ENCODE assay signal across 8 mouse cellular contexts in the genomic region with DNA sequence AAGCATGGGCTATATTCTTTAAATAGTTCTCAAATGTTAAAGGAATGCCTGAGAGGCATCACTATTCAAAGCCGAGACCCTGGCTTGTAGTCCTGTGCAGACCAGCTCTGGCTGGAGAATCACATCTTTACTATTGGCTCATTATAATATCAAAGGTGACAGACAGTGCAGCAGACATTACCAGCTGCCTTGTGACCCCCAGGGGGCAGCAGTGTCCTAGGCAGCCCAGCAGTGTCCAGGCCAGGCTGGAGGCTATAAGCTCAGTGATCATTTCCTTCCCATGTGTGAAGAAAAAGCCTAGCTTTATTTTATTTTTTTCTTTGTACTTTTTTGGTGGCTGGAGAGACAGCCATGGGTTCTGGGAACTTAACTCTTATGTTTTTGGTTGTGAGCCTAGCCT.
DNase-seq lines count a peak whose midpoint lies in the region; ATAC-seq and TF ChIP-seq lines count a peak whose summit lies in the region.

No protein-coding gene starts in this region.

- no peaks in the 10 kb centered on the region for H3K27me3 ChIP-seq in testis, adult 2 months (ENCODE audit: control insufficient read depth, insufficient read depth, low read length)
- H3K27me3 ChIP-seq in hindbrain, embryonic 15.5 days = no peaks in the 10 kb centered on the region
- no peaks in the 10 kb centered on the region for H3K27me3 ChIP-seq in liver, postnatal 0 days (ENCODE audit: insufficient read depth, low read length)

- no peak overlapping the region for H3K27ac ChIP-seq in testis, adult 2 months (ENCODE audit: control insufficient read depth, insufficient read depth, low read depth, low read length)
- H3K27ac ChIP-seq in bone marrow macrophage, adult 2 months (ENCODE audit: insufficient read depth, low read depth, low read length) = no peak overlapping the region
- no peak overlapping the region for H3K27ac ChIP-seq in embryonic fibroblast, embryonic 13.5 days (ENCODE audit: insufficient read depth, low read length)
- no peak overlapping the region for H3K27ac ChIP-seq in hindbrain, embryonic 15.5 days (replicated peaks)
- H3K27ac ChIP-seq in liver, postnatal 0 days (ENCODE audit: low read depth) = no peak overlapping the region

- H3K4me1 ChIP-seq in testis, adult 2 months (ENCODE audit: control insufficient read depth, insufficient read depth, low read length) = no peaks in the 10 kb centered on the region
- peaks cover under 1% of the 10 kb centered on the region for H3K4me1 ChIP-seq in bone marrow macrophage, adult 2 months (ENCODE audit: control insufficient read depth, insufficient read depth, low read length)
- H3K4me1 ChIP-seq in embryonic fibroblast, embryonic 13.5 days (ENCODE audit: control insufficient read depth, insufficient read depth, low read length) = no peaks in the 10 kb centered on the region
- H3K4me1 ChIP-seq in hindbrain, embryonic 15.5 days (replicated peaks) = no peaks in the 10 kb centered on the region
- no peaks in the 10 kb centered on the region for H3K4me1 ChIP-seq in liver, postnatal 0 days (ENCODE audit: insufficient read depth)

- TF ChIP-seq POLR2A in testis, adult 2 months (IDR thresholded peaks at IDR 0.05; ENCODE audit: control insufficient read depth, low read depth, low read length) = no peak
- TF ChIP-seq POLR2A in bone marrow macrophage, adult 2 months (IDR thresholded peaks at IDR 0.05; ENCODE audit: borderline replicate concordance, low read depth, low read length) = no peak
- TF ChIP-seq POLR2A in embryonic fibroblast, embryonic 13.5 days (IDR thresholded peaks at IDR 0.05; ENCODE audit: low read depth, low read length) = no peak

- ATAC-seq in hindbrain, embryonic 15.5 days (ENCODE audit: low FRiP score, low read depth) = peak; percentile 65; the same call in 1 of the 2 replicates
- ATAC-seq in liver, postnatal 0 days = peak; percentile 59
- 0 out of 2 replicates have a peak, but pooled peaks have one; percentile 43 for ATAC-seq in neutrophil, adult 5-6 weeks (ENCODE audit: extremely low read depth, insufficient number of reproducible peaks, low FRiP score, poor library complexity, severe bottlenecking)
- no peak for ATAC-seq in erythroid progenitor cell, adult 5-6 weeks (replicated peaks; ENCODE audit: low FRiP score, poor library complexity, severe bottlenecking)

- 32% methylated on average over 1 of the region's 1 CpGs for WGBS in hindbrain, embryonic 15.5 days
- 72% methylated on average over 1 of the region's 1 CpGs for WGBS in liver, postnatal 0 days (ENCODE audit: insufficient replicate concordance)

- no peaks in the 10 kb centered on the region; the same call in 1 of the 2 replicates for H3K36me3 ChIP-seq in testis, adult 2 months (ENCODE audit: control insufficient read depth, insufficient read depth, low read length)
- H3K36me3 ChIP-seq in hindbrain, embryonic 15.5 days = peaks cover 55% of the 10 kb centered on the region
- H3K36me3 ChIP-seq in liver, postnatal 0 days (replicated peaks; ENCODE audit: insufficient read depth, low read length) = peaks cover 18% of the 10 kb centered on the region

- H3K4me2 ChIP-seq in hindbrain, embryonic 15.5 days = no peak overlapping the region
- H3K4me2 ChIP-seq in liver, postnatal 0 days (ENCODE audit: low read depth, low read length) = no peak overlapping the region

- DNase-seq in testis, postnatal 14 days (ENCODE audit: low spot score) = no peak
- DNase-seq in liver, postnatal 0 days = peak; percentile 72

- H3K9ac ChIP-seq in hindbrain, embryonic 15.5 days = no peak overlapping the region
- H3K9ac ChIP-seq in liver, postnatal 0 days (replicated peaks) = no peak overlapping the region

- TF ChIP-seq EP300 in liver, postnatal 0 days (IDR thresholded peaks at IDR 0.05; ENCODE audit: low read depth) = no peak

- H3K4me3 ChIP-seq in testis, adult 2 months (ENCODE audit: control insufficient read depth, low read depth, low read length) = no peak overlapping the region
- H3K4me3 ChIP-seq in bone marrow macrophage, adult 2 months (ENCODE audit: insufficient read depth, low read length) = no peak overlapping the region
- H3K4me3 ChIP-seq in embryonic fibroblast, embryonic 13.5 days (ENCODE audit: insufficient read depth, low read length) = no peak overlapping the region
- no peak overlapping the region for H3K4me3 ChIP-seq in hindbrain, embryonic 15.5 days
- H3K4me3 ChIP-seq in liver, postnatal 0 days (ENCODE audit: low read depth, low read length) = no peak overlapping the region

- H3K9me3 ChIP-seq in hindbrain, embryonic 15.5 days = no peaks in the 10 kb centered on the region
- H3K9me3 ChIP-seq in liver, postnatal 0 days (ENCODE audit: low read length) = no peaks in the 10 kb centered on the region

- peak; percentile 49; the same call in 1 of the 2 replicates for TF ChIP-seq CTCF in testis, adult 2 months (IDR thresholded peaks at IDR 0.05; ENCODE audit: control insufficient read depth, insufficient read depth, insufficient replicate concordance, low read depth, low read length)
- peak; percentile 67 for TF ChIP-seq CTCF in bone marrow macrophage, adult 2 months (IDR thresholded peaks at IDR 0.05; ENCODE audit: low read depth, low read length)
- TF ChIP-seq CTCF in embryonic fibroblast, embryonic 13.5 days (IDR thresholded peaks at IDR 0.05; ENCODE audit: borderline replicate concordance, insufficient read depth, low read length) = peak; percentile 88
- peak; percentile 83 for TF ChIP-seq CTCF in liver, postnatal 0 days (IDR thresholded peaks at IDR 0.05; ENCODE audit: low read depth)
